Mouse (Mus musculus) urinary bladder, adult 18-20 months (tissue): ENCODE measurements around the gene Ntn5.

Experiments
- DNase-seq, 2 experiments: peaks; one replicate each; pipeline ENCODE4 v3.0.0; 2022; ENCODE audit warnings: low spot score in 2 of 2, mixed read lengths in 2 of 2

The Ntn5 gene

DNA sequence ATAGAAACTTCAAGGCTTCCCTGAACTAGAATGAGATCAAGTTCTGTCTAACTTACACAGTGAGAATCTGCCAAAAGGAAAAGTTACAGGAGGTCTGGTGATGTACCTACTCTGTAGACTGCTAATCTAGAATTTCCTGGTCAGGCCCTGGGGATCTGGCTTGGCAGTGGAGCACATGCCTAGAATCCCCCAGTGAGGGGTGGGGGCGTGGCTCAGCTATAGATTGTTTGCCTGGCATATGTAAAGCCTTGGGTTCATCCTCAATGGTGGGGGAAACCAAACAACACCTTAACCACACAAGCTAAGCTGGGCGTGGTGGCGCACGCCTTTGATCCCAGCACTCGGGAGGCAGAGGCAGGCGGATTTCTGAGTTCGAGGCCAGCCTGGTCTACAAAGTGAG is 14.1 kb downstream of the Ntn5 start:
- DNase-seq = no peak

DNA sequence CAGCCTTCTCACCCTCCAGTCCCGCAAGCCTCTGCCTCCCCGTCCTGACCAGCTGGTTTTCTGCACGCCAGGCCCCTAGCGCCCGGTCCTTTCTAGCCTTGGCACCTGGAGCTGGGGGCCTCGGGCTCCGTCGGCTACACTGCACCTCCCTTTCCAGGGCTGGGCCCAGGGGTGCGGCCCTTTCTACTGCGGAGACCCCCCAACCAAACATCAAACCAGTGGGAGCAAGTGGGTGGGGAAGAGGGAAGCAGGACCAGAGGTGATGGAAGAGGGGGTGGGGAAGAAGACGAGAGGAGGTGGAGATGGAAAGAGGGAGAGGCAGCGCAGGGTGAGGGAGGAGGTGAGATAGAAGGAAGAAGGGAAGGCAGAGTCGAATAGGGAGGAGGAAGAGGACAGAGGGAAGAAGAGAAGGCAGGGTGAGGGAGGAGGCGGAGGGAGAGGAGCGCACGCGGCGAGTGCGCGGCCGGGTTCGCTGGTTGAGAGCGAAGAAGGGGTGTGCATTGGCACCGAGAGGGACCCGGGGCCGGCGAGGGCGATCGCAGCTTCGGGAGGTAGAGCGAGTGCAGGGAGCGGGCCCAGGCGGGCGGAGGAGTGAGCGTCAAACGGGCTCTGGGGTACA is 15.8 kb downstream of the Ntn5 start, which contains the start of gene Car11:
Gene Car11, plus strand, starts transcription at position 321 of the 619 bp plus-strand sequence.
- no peak for DNase-seq

DNA sequence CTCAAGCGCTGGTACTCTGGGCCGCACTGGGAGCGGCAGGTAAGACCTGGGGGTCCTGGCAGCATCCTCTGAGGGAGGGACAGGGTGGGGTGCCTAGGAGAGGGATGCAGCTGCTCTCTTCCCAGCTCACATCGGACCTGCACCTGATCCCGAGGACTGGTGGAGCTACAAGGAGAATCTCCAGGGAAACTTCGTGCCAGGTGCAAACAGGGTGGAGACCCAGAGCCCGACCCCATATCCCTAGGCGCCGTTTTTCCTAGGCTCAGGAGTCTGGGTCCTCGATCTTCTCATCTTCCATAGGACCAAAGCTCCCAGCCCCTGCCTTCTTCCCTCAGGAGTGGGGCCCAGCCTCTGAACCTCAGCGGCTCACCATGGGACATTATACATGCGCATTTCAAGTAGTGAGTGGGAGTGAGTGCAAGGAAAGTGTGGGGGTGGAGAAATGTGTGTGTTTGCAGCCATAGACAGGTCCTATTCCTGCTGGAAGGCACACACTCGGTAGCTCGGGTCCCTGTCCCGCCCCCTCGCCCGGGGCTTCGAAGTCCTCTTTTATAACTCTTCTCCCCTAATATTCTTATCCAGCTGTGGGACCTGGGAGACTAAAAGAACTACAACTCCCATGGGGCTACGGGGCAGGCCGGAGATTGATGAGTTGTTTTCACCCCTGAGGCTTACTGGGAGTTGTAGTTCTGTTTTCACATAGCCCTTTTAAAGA is 16.6 kb downstream of the Ntn5 start:
- DNase-seq = peak in 1 of 2 experiments; percentile 75

DNA sequence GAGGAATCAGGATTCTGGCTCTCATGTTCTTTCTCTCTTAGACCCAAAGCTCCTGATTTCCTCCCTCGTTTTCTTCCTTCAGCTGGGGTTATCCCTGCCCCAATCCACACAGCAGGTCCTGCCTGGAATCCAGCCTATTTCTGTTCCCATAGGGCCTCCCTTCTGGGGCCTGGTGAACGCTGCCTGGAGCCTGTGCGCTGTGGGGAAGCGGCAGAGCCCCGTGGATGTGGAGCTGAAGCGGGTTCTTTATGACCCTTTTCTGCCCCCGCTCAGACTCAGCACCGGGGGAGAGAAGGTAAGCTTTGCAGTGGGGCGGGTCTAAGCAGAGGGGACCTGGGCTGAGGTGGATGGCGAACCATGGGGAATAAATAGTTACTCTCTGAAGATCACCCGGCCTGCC is 17.2 kb downstream of the Ntn5 start:
- no peak for DNase-seq

DNA sequence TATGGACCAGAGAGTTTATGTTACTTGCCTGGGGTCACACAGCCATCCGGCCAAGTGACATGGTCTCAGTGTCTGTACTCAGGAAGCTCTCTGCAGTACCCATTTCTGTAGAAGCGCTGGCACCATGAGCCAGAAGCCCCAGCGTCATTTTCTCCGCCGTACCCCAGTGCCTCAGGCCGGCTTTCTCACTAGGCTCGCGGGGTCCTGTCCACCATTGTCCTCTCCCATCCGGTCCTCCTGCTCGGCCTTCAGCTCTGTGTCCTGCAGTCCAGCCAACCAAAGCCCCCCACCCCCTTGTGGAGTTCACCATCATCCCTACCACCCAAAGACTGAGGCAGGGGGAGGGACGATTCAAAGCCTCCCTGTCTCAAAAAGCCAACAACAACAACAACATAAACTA is 17.8 kb downstream of the Ntn5 start:
- DNase-seq = no peak

DNA sequence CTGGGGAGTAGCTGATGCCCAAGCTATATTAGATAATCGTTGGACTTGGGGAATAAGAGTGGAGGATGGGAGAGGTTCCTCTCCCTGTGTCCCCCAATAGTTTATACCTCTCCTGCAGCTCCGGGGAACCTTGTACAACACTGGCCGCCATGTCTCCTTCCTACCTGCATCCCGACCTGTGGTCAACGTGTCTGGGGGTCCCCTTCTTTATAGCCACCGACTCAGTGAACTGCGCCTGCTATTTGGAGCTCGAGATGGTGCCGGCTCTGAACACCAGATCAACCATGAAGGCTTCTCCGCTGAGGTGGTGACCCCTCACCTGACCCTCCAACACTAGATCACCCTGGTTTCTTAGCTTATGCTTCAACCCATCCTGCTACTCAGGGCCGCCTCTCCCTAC is 18.5 kb downstream of the Ntn5 start:
- no peak for DNase-seq

DNA sequence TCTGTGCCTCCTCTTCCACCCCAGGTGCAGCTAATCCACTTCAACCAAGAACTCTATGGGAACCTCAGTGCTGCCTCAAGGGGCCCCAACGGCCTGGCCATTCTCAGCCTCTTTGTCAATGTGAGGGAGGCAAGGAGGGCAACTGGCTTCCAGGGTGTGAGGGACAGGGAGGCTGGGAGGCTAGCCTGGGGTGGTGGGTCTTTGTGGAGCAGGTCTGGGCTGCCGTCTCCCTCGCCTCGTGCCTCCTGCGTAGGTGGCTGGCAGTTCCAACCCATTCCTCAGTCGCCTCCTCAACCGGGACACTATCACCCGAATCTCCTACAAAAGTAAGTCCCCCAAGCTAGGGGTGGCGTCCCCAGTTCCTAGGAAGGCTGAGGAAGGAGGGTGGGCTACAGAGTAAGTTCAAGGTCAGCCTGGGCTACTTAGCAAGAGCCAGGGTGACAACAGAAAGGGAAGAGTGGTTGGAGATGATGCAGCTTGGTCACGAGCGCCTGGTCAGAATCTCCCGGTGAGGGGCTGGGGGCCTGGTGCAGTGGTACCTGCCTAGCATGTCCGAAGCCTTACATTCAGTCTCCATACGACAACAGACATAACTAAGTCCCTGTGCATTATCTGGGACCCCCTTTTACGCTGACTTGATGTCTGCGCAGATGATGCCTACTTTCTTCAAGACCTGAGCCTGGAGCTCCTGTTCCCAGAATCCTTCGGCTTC is 19.1 kb downstream of the Ntn5 start:
- no peak for DNase-seq

DNA sequence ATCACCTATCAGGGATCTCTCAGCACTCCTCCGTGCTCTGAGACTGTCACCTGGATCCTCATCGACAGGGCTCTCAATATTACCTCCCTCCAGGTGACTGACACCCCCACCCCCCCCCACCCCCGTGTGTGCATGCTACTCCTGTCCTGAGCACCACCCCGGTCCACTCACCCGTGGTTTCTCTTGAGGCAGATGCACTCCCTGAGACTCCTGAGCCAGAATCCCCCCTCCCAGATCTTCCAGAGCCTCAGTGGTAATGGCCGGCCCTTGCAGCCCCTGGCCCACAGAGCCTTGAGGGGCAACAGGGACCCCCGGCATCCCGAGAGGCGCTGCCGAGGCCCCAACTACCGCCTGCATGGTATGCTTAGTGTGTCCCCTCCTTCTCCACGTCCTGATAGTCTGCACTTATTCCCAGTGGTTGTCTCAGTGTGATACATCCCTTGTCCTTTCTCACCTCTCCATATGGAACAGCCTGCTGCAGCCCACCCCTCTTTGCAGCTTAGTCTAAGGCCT is 19.8 kb downstream of the Ntn5 start:
- no peak for DNase-seq

DNA sequence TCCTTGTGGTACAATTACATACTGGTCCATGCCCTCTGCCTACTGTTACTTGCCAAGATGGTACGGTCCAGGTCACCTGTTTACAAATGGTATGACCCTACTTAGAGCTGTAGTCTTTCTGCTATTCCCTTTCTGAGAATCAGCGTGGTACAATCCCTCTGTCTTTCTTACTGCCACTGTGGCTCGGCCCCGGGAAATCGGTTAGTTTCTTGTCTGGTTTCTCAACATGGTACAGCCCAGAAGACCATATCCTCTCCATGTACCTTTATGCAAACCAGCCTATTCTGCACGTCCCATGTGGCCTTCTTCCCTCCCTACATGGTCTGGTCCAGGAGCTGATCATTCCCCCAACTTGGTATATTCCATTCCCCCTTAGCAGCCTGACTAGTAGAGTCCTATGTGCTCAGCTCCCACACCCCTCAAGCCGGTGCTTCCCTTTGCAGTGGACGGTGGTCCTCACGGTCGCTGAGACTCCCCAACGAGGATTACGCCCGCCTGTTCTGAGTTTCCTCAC is 20.3 kb downstream of the Ntn5 start:
- DNase-seq = peak in 1 of 2 experiments; percentile 60

DNA sequence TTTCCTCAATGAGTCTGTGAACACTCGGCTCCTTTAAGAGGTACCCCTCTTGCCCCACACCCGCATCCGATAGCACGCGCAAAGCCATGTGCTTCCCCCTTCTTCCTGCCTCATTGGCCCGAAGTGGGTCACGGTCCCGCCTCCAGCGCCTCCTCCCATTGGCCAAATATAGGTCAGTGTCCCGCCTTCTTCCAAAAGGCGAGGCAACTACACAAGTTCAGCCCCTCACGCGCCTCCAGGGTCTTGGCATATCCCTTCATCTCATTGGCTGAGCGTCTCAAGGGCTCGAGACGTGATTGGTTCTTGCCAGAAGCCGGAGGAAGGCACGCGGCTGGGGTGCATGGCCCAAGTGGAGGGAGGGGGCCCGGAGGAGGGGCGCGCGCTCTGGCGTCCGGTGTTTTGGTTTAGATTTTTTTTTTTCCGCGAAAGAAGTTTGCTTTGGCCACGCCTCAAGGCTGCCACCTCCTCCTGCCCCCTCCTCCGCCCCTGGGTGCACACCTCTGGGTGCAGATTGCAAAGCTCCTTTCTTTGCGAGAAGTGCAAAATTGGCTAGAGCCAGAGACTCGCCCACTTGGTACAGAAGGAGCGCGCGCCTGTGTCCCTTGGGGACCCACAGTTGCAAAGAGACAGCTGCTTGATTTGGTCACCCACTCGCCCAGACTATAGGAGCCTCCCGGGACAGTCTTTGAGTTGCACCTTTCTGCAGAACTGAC is 21.1 kb downstream of the Ntn5 start, which contains the start of gene Dbp:
Gene Dbp, plus strand, starts transcription at position 359 of the 713 bp plus-strand sequence.
- peak; percentile 95 to 99 for DNase-seq

DNA sequence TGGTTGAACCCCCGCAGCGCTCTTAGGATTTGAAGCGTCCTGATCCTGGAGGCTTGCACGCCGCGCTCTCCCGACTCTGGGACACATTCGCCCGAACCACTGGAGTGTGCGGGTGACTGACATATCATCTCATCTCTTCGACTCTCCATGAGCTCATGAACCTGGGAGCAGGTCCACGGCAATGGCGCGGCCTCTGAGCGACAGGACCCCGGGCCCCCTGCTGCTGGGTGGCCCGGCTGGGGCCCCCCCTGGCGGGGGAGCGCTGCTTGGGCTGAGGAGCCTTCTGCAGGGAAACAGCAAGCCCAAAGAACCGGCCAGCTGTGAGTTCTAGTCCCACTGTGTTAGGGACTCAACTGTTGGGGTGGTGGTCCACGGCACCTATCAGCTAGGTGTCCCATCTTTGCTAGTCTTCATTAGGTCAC is 21.6 kb downstream of the Ntn5 start:
- DNase-seq = no peak

DNA sequence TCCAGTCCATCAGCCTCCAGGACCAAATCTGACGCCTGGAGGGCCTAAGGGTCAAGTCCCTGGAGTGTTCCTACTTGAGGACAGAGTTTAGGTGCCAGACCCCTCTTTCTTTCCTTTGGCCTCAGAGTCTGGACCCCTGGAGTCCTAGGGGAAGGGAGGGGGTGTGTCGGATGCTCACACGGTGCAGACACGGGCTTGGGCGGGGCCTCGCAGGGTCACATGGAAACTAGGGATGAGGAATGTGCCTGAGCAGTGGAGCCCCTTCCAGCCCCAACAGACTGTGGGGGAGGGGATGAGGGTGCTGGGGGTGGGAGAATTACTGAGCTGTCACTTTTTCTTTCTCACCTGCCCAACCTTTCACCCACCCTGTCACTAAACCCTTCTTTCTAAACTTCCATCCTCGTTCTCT is 22.1 kb downstream of the Ntn5 start:
- peak; percentile 76 to 85 for DNase-seq

DNA sequence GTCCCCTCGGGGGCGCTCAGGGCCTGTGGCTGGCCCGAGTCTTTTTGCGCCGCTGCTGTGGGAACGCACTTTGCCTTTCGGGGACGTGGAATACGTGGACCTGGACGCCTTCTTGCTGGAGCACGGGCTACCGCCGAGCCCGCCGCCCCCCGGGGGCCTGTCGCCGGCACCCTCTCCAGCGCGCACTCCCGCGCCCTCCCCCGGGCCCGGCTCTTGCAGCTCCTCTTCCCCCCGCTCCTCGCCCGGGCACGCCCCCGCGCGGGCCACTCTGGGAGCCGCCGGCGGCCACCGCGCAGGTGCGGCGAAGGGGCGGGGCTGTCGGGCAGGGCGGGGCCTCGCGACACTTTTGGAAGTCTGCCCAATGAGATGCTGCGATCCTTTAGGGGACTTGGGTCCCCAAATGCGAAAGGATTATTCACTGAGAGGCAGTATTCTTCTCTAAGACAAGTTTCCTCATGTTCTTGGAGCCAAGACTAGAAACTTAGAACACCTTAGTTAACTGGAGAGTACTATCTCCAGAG is 23.0 kb downstream of the Ntn5 start:
- DNase-seq = peak; percentile 85 to 86

DNA sequence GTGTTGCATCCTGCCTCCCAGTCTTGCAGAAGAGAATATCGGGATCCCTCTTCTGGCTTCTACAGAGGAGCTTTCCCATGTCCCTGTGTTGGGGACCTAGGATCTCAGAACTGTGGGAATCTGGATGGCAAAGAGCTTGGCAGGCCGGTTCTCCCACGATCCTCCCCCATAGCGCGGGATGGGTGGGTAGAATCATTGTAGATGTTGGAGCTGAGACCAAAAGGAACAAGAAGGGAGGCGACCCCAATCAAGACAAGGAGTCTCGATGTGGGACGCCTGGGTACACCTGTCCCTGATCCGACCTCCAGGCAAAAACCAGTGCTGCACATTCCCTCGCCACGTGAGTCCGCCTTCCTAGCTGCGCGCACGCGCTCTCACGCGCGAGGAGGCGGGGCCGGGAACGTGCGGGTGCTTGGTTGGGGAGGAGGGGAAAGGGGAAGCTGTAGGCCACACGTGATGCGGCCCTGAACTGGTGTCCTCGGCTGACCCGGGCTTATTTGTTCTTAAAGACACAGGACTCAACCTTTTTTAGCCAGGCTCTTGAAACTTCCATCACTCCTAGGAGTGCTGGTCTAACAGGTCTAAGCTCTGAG is 23.6 kb downstream of the Ntn5 start:
- peak; percentile 95 to 98 for DNase-seq

DNA sequence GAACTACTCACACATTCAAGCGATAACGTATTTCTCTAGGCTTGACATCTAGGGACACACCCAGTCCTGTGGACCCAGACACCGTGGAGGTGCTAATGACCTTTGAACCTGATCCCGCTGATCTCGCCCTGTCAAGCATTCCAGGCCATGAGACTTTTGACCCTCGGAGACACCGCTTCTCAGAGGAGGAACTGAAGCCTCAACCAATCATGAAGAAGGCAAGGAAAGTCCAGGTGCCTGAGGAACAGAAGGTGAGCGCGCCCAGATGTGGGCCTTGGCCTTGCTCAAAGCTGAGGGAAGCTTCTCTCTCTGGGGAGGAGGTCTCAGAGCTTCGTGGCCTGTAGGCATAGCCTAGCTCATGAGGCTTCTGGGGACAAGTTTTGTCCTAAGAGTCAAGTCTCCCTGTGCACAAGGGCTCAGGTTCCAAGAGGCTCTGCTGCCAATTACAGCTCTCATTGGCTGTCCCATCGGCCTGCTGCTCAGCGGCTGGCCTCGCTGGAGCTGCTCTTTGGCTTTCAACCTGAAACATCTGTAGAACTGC is 24.5 kb downstream of the Ntn5 start:
- no peak for DNase-seq

DNA sequence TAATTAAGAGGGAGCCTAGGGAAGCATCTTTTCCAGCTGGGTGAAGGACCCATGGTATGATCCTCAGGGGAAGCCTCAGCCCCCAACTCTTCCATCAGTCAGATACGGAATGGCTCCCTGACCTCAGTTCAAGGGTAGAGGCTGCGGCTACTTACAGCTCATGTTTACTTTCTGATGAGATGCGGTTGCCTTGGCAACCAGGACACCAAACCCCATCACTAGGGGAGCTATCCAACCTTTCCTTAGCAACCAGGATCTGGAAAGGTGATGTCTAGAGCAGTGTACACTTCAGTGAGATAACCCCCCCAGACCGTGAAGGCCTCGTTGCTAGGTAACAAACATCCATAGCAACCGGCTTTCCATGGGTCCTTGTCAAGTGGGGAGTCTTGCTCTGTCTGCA is 25.2 kb downstream of the Ntn5 start:
- no peak for DNase-seq

DNA sequence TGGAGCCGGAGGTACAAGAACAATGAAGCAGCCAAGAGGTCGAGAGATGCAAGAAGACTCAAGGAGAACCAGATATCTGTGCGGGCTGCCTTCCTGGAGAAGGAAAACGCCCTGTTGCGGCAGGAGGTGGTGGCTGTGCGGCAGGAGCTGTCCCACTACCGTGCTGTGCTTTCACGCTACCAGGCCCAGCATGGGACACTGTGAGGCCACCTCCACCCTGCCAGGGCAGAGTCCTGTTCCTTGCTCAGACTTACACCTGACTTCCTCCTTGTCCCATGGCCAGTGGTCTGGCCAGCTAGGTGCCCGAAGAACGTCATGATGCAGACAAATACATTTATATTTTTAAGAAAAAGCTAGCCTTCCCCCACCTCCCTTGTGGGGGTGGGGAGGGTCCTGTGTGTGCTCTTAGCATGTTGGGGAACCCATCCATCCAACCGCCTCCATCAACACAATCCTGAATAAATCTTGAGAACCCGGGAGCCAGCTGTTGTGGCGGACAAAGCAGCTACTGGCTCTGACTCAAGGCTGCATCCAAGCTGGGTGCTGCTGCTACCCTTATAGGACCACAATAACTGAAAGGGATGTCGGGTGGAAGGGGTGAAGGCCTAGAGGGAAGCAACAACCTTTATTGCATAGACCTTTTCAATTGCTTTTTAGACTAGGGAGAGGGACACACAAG is 26.0 kb downstream of the Ntn5 start:
- no peak for DNase-seq

DNA sequence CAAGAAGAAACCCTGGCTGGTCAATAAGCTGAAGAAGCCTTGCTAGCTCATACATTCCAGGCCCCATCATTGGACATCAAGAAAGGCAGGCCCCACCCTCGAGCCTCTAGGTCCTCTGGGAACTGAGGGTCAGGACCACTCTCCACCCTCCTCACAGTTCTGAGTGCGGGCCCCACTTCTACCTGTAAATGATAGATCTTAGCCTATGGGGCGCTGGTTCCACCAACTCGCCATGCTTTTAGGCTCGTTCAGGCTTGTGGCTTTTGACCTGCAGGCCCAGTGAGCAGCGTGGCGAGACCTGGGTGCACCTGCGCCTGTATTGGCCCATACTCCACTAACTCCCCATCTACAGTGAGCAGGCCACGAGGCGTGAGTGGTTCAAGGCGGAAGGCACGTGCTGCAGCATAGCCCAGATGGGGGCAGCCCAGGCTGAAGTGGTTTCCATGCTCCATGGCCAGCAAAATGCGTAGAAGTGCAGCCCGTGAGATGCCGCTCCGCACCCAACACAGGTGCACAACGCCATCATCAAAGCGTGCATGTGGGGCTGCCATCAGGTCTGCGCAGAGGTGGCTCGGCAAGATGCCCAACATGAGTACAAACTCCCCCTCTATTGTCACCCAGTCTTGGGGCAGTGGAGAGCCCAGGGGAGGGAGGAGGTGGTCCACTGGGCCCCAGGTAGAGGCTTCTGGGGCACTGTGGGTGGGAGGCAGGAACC is 26.8 kb downstream of the Ntn5 start:
- DNase-seq = no peak

DNA sequence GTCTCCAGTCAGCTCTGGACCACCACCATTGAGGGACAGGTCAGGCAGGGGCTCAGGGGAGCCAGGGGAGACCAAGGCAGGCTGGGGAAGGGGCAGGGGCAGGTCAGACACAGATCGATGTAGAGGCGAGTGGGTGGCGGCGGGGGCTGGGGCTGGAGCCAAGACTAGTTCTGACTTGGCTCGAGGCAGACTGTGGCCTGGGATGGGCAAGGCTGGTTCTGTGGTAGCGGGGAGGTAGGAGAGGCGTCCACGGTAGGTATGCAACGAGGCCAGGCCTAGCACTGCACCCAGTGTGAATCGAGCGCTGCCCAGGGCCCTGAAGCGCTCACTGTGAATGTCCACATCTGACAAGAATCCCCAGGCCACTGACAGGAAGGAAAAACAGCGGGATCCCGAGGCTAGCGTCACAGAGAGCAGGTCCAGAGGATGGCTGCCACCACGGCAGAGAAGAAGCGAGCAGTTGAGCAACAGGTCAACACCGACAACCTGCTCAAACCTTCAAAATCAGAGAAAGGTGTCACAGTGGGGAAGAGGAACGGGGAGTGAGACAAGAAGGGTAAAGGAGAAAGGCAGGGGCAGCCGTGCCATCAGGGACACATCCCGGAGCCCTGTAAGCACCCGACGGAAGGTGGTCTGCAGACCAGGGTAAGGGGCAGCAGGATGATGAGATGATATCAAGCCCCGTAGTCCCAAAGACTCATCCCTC is 27.6 kb downstream of the Ntn5 start:
- DNase-seq = no peak
